Mouse (Mus musculus) forebrain, embryonic 14.5 days (tissue): Measurements from ENCODE around the gene Gm10961. TPM values are rescaled to one million over a fixed set of nuclear protein-coding genes. Genes with fewer than 3 reads are reported as not detected.
A peak's percentile ranks its signal among the peaks of the same experiment; 100 is the strongest.

ENCODE experiments used
- ATAC-seq: fragments of 200-750 bp; cut with Nextera tagmentation; 2 replicates; pipeline ENCODE4 v1.8.0; 2017; ENCODE audit warnings: mild to moderate bottlenecking, moderate library complexity
- DNase-seq: peaks from one replicate; pipeline ENCODE4 v3.0.0-alpha.2; 2015; ENCODE audit warnings: low spot score
- H3K27ac ChIP-seq: fragments of 300-500 bp; sonication (generic); 2 replicates; pipeline ENCODE4 v1.5.1; 2014; ENCODE audit warnings: low read depth, mild to moderate bottlenecking, control low read depth, low read length, moderate library complexity
- H3K27me3 ChIP-seq: fragments of 300-500 bp; sonication (generic); replicated peaks from 2 replicates; pipeline ENCODE4 v1.6.1; 2014; ENCODE audit warnings: low read length, control low read depth, mixed read lengths; ENCODE audit not compliant: control insufficient read depth, insufficient read depth
- H3K36me3 ChIP-seq: fragments of 300-500 bp; sonication (generic); 2 replicates; pipeline ENCODE4 v1.6.1; 2014; ENCODE audit warnings: low read length, control low read depth; ENCODE audit not compliant: control insufficient read depth, insufficient read depth
- H3K4me1 ChIP-seq: fragments of 300-500 bp; sonication (generic); 2 replicates; pipeline ENCODE4 v1.6.1; 2014; ENCODE audit warnings: antibody characterized with exemption, low read length, control low read depth; ENCODE audit not compliant: control insufficient read depth, insufficient read depth
- H3K4me2 ChIP-seq: fragments of 300-500 bp; sonication (generic); 2 replicates; pipeline ENCODE4 v1.6.1; 2014; ENCODE audit warnings: mild to moderate bottlenecking, control low read depth, low read length
- H3K4me3 ChIP-seq: fragments of 300-500 bp; sonication (generic); 2 replicates; pipeline ENCODE4 v1.5.1; 2014; ENCODE audit warnings: low read depth, low read length, control low read depth
- H3K9ac ChIP-seq: fragments of 300-500 bp; sonication (generic); 2 replicates; pipeline ENCODE4 v1.6.1; 2014; ENCODE audit warnings: mild to moderate bottlenecking, low read length, control low read depth, moderate library complexity
- H3K9me3 ChIP-seq: fragments of 300-500 bp; sonication (generic); replicated peaks from 2 replicates; pipeline ENCODE4 v1.6.1; 2016; ENCODE audit warnings: low read length, control low read depth, mixed read lengths; ENCODE audit not compliant: control insufficient read depth
- WGBS: fragments of 180-500 bp; shearing (Covaris S2); extraction: QIAGEN DNeasy Blood & Tissue Kit; methylation state at CpG from one replicate; pipeline ENCODE4 v1.1.7; 2014; 5-methylcytosine and 5-hydroxymethylcytosine counted together
- polyA plus RNA-seq: library from polyadenylated mRNA; unstranded; fragments of >200 nt; fragmentation: Nextera tagmentation; extraction: Ambion mirVana; gene quantifications from 2 replicates; pipeline ENCODE4 v1.2.1, GENCODE M21; 2014

Gm10961 gene
- polyA plus RNA-seq, 1 experiment from 2014 or later: not detected

GRCm38 (mm10) chr3:107595264-107595937 is 35.7 kb upstream of the Gm10961 start:
- H3K9ac ChIP-seq: peak overlapping the region; percentile 37; the same call in 1 of the 2 replicates
- DNase-seq: no peak

GRCm38 (mm10) chr3:107595938-107596461 is 35.1 kb upstream of the Gm10961 start:
- Histone ChIP-seq H3K9me3 (no peaks in the 10 kb centered on the region), H3K36me3 (no peaks in the 10 kb centered on the region), H3K27me3 (peaks cover 73% of the 10 kb centered on the region), H3K9ac (no peak overlapping the region; the same call in 1 of the 2 replicates), H3K27ac (no peak overlapping the region), H3K4me3 (0 out of 2 replicates have a peak overlapping the region, but pooled peaks have one; percentile 2), H3K4me2 (peak overlapping the region; percentile 16; the same call in 1 of the 2 replicates), H3K4me1 (peaks cover 8% of the 10 kb centered on the region)
- ATAC-seq (peak; percentile 29; the same call in 1 of the 2 replicates), DNase-seq (peak; percentile 21)
- WGBS: under 1% methylated on average over 34 of the region's 34 CpGs

More at GRCm38 (mm10) chr3:107595264-107595937, 35.7 kb upstream of the Gm10961 start:
- H3K4me2 ChIP-seq: peak overlapping the region; percentile 54
- H3K9me3 ChIP-seq: no peaks in the 10 kb centered on the region
- peaks cover 73% of the 10 kb centered on the region for H3K27me3 ChIP-seq
- ATAC-seq: peak; percentile 13; the same call in 1 of the 2 replicates
- H3K4me3 ChIP-seq: peak overlapping the region; percentile 32
- no peaks in the 10 kb centered on the region for H3K36me3 ChIP-seq
- WGBS: under 1% methylated on average over 50 of the region's 50 CpGs
- no peak overlapping the region for H3K27ac ChIP-seq
- peaks cover 8% of the 10 kb centered on the region for H3K4me1 ChIP-seq

- WGBS: under 1% methylated on average over 26 of the region's 26 CpGs
- Histone ChIP-seq H3K9me3 (no peaks in the 10 kb centered on the region), H3K4me2 (peak overlapping the region; percentile 16), H3K9ac (no peak overlapping the region; the same call in 1 of the 2 replicates), H3K4me3 (0 out of 2 replicates have a peak overlapping the region, but pooled peaks have one; percentile 2), H3K4me1 (peaks cover 8% of the 10 kb centered on the region), H3K36me3 (no peaks in the 10 kb centered on the region), H3K27ac (no peak overlapping the region), H3K27me3 (peaks cover 68% of the 10 kb centered on the region)
- ATAC-seq (peak; percentile 51), DNase-seq (peak; percentile 60)
Measured at GRCm38 (mm10) chr3:107596559-107596958, 34.6 kb upstream of the Gm10961 start.

GRCm38 (mm10) chr3:107597134-107597533 is 34.0 kb upstream of the Gm10961 start:
- H3K4me3 ChIP-seq: no peak overlapping the region
- no peak for DNase-seq
- no peak overlapping the region for H3K4me2 ChIP-seq
- no peak overlapping the region for H3K27ac ChIP-seq
- no peak for ATAC-seq
- H3K36me3 ChIP-seq: no peaks in the 10 kb centered on the region
- WGBS: under 1% methylated on average over 21 of the region's 24 CpGs
- H3K9ac ChIP-seq: no peak overlapping the region
- no peaks in the 10 kb centered on the region for H3K9me3 ChIP-seq
- peaks cover 8% of the 10 kb centered on the region for H3K4me1 ChIP-seq
- peaks cover 66% of the 10 kb centered on the region for H3K27me3 ChIP-seq

- Histone ChIP-seq H3K4me1 (peaks cover 8% of the 10 kb centered on the region), H3K27me3 (peaks cover 60% of the 10 kb centered on the region), H3K9me3 (no peaks in the 10 kb centered on the region), H3K9ac (no peak overlapping the region), H3K36me3 (no peaks in the 10 kb centered on the region), H3K4me2 (no peak overlapping the region), H3K27ac (no peak overlapping the region), H3K4me3 (no peak overlapping the region)
- 3% methylated on average over 22 of the region's 22 CpGs for WGBS
- ATAC-seq (no peak), DNase-seq (no peak)
Measured at GRCm38 (mm10) chr3:107597586-107598389, 33.3 kb upstream of the Gm10961 start.

- no peak overlapping the region for H3K27ac ChIP-seq
- peaks cover 37% of the 10 kb centered on the region for H3K27me3 ChIP-seq
- no peaks in the 10 kb centered on the region for H3K9me3 ChIP-seq
- WGBS: 32% methylated on average over 5 of the region's 6 CpGs
- H3K4me2 ChIP-seq: no peak overlapping the region
- DNase-seq (no peak), ATAC-seq (no peak)
- no peaks in the 10 kb centered on the region for H3K36me3 ChIP-seq
- peaks cover 6% of the 10 kb centered on the region; the same call in 1 of the 2 replicates for H3K4me1 ChIP-seq
- H3K9ac ChIP-seq: no peak overlapping the region
- H3K4me3 ChIP-seq: no peak overlapping the region
Measured at GRCm38 (mm10) chr3:107600127-107600526, 31.0 kb upstream of the Gm10961 start.

- Histone ChIP-seq H3K4me2 (no peak overlapping the region), H3K4me1 (no peaks in the 10 kb centered on the region), H3K9me3 (no peaks in the 10 kb centered on the region), H3K4me3 (no peak overlapping the region), H3K27ac (no peak overlapping the region), H3K27me3 (no peaks in the 10 kb centered on the region), H3K36me3 (peaks cover 2% of the 10 kb centered on the region; the same call in 1 of the 2 replicates), H3K9ac (no peak overlapping the region)
- DNase-seq (peak; percentile 64), ATAC-seq (peak; percentile 47; the same call in 1 of the 2 replicates)
- 2% methylated on average over 4 of the region's 4 CpGs for WGBS
Measured at GRCm38 (mm10) chr3:107605304-107605703, 25.8 kb upstream of the Gm10961 start.

GRCm38 (mm10) chr3:107607221-107607620 is 23.9 kb upstream of the Gm10961 start:
- no peak for DNase-seq
- peaks cover 21% of the 10 kb centered on the region for H3K36me3 ChIP-seq
- H3K4me2 ChIP-seq: no peak overlapping the region
- no peak overlapping the region for H3K27ac ChIP-seq
- ATAC-seq: no peak
- 91% methylated on average over 8 of the region's 8 CpGs for WGBS
- no peaks in the 10 kb centered on the region for H3K9me3 ChIP-seq
- no peaks in the 10 kb centered on the region for H3K27me3 ChIP-seq
- H3K4me1 ChIP-seq: no peaks in the 10 kb centered on the region
- H3K4me3 ChIP-seq: no peak overlapping the region
- H3K9ac ChIP-seq: no peak overlapping the region
